In genomic region chr5:118245606-118246308, GRCm38 (mm10) we compare ENCODE assay signal across 9 mouse cellular contexts. TPM values are rescaled to one million over a fixed set of nuclear protein-coding genes. Genes with fewer than 3 reads are reported as not detected.
DNase-seq lines count a peak whose midpoint lies in the region; ATAC-seq and TF ChIP-seq lines count a peak whose summit lies in the region.
"Had no signal": no experiment of that assay in that cellular context is flagged by ENCODE, and none has a peak within 500 bp of the region (broad histone marks: within the 10 kb centered on the region; RNA-seq: fewer than 3 reads in every experiment).

No protein-coding gene starts in this region.

- H3K4me2 ChIP-seq in forebrain, embryonic 15.5 days (replicated peaks): peak overlapping the region; percentile 85
- H3K4me2 ChIP-seq in liver, embryonic 15.5 days: peak overlapping the region; percentile 96

- no peaks in the 10 kb centered on the region; the same call in 1 of the 2 replicates for H3K4me1 ChIP-seq in bone marrow, adult 2 months (ENCODE audit: control insufficient read depth, insufficient read depth, low read length)
- H3K4me1 ChIP-seq in forebrain, embryonic 15.5 days: peaks cover 29% of the 10 kb centered on the region
- peaks cover 24% of the 10 kb centered on the region for H3K4me1 ChIP-seq in liver, embryonic 15.5 days (replicated peaks)

- no peak; the same call in none of the 2 replicates for ATAC-seq in forebrain, embryonic 15.5 days (replicated peaks)
- ATAC-seq in liver, embryonic 15.5 days (ENCODE audit: insufficient read depth): 0 out of 2 replicates have a peak, but pooled peaks have one; percentile 1

- peaks cover 18% of the 10 kb centered on the region; the same call in 1 of the 2 replicates for H3K36me3 ChIP-seq in forebrain, embryonic 15.5 days
- no peaks in the 10 kb centered on the region for H3K36me3 ChIP-seq in liver, embryonic 15.5 days (replicated peaks)

- WGBS in bone marrow, adult 2 months: 14% methylated on average over 15 of the region's 15 CpGs
- WGBS in forebrain, embryonic 15.5 days: 6% methylated on average over 15 of the region's 15 CpGs
- WGBS in liver, embryonic 15.5 days (ENCODE audit: insufficient replicate concordance): 8% methylated on average over 15 of the region's 15 CpGs

- TF ChIP-seq CTCF in left cerebral cortex, adult 2 months (IDR thresholded peaks at IDR 0.05): no peak
- TF ChIP-seq CTCF in bone marrow, adult 2 months (IDR thresholded peaks at IDR 0.05; ENCODE audit: control insufficient read depth, insufficient read depth, low read length): no peak

- peak overlapping the region; percentile 56 for H3K4me3 ChIP-seq in left cerebral cortex, adult 2 months
- peak overlapping the region; percentile 84 for H3K4me3 ChIP-seq in bone marrow, adult 2 months (replicated peaks; ENCODE audit: control insufficient read depth, low read depth, low read length)
- peak overlapping the region; percentile 72 for H3K4me3 ChIP-seq in forebrain, embryonic 15.5 days
- peak overlapping the region; percentile 66 for H3K4me3 ChIP-seq in liver, embryonic 15.5 days (replicated peaks)

- TF ChIP-seq POLR2A in bone marrow, adult 2 months (IDR thresholded peaks at IDR 0.05; ENCODE audit: borderline replicate concordance, control insufficient read depth, low read depth, low read length): no peak

- peak overlapping the region; percentile 85 for H3K27ac ChIP-seq in left cerebral cortex, adult 2 months
- no peak overlapping the region for H3K27ac ChIP-seq in bone marrow, adult 2 months (ENCODE audit: control insufficient read depth, insufficient read depth, low read depth, low read length, poor library complexity)
- H3K27ac ChIP-seq in forebrain, embryonic 15.5 days (replicated peaks): peak overlapping the region; percentile 82
- no peak overlapping the region; the same call in 1 of the 2 replicates for H3K27ac ChIP-seq in liver, embryonic 15.5 days (replicated peaks)

- no peaks in the 10 kb centered on the region for H3K27me3 ChIP-seq in forebrain, embryonic 15.5 days
- no peaks in the 10 kb centered on the region for H3K27me3 ChIP-seq in liver, embryonic 15.5 days

- intact Hi-C loops in left cerebral cortex, adult 2 months (cut with DNase I): loop anchor here (2.0 kb wide), 1 partner anchor 75 kb away; no protein-coding TSS in a partner anchor
- intact Hi-C loops in left cerebral cortex, postnatal 36 days (cut with DNase I): loop anchor here (2.0 kb wide), 1 partner anchor 75 kb away; no protein-coding TSS in a partner anchor

- no peaks in the 10 kb centered on the region for H3K9me3 ChIP-seq in forebrain, embryonic 15.5 days
- H3K9me3 ChIP-seq in liver, embryonic 15.5 days (replicated peaks): no peaks in the 10 kb centered on the region

- H3K9ac ChIP-seq in forebrain, embryonic 15.5 days (replicated peaks): peak overlapping the region; percentile 69
- peak overlapping the region; percentile 46; the same call in 1 of the 2 replicates for H3K9ac ChIP-seq in liver, embryonic 15.5 days

- DNase-seq in left cerebral cortex, adult 2 months (ENCODE audit: extremely low spot score in 1 of 2, low spot score in 2 of 2): no peak
- no peak for DNase-seq in left cerebral cortex, postnatal 36 days (ENCODE audit: low spot score in 2 of 2)
- peak; percentile 10 to 19 for DNase-seq in thymus, postnatal 10 days (ENCODE audit: low spot score in 2 of 2)
- DNase-seq in ovary, postnatal 36 days (ENCODE audit: low spot score): no peak
- no peak for DNase-seq in right cerebral cortex, postnatal 36 days (ENCODE audit: low spot score in 2 of 2)

RNA-seq across cellular contexts. Expression of gene 2410131K14Rik, which starts 0.7 kb away (rescaled TPM):
- 10 to 100 TPM; 13.3 to 14.9 TPM for total RNA-seq in left cerebral cortex, adult 2 months (2021)
- total RNA-seq in left cerebral cortex, postnatal 36 days (2021): 10 to 100 TPM; 12.4 to 13.3 TPM
- polyA plus RNA-seq in bone marrow, adult 2 months (2011; ENCODE audit: insufficient read depth, insufficient read length, low replicate concordance, missing spikeins): 0.57 and 3.1 TPM in 2 replicates
- 17.2 and 18.5 TPM in 2 replicates for polyA plus RNA-seq in forebrain, embryonic 15.5 days (2015; fragmentation: Nextera tagmentation; extraction: Ambion mirVana)
- polyA plus RNA-seq in liver, embryonic 15.5 days (2015; fragmentation: Nextera tagmentation; extraction: Ambion mirVana): 1.2 and 1.4 TPM in 2 replicates

RNA-seq across cellular contexts. Expression of gene Rnft2, which starts 0.8 kb away (rescaled TPM):
- 10 to 100 TPM; 65.1 to 78.8 TPM for total RNA-seq in left cerebral cortex, adult 2 months (2021)
- total RNA-seq in left cerebral cortex, postnatal 36 days (2021): 10 to 100 TPM; 82.8 to 85.9 TPM
- 0.86 TPM in 1 of 2 replicates, not detected in the other for polyA plus RNA-seq in bone marrow, adult 2 months (2011; ENCODE audit: insufficient read depth, insufficient read length, low replicate concordance, missing spikeins)
- 8.5 and 9.5 TPM in 2 replicates for polyA plus RNA-seq in forebrain, embryonic 15.5 days (2015; fragmentation: Nextera tagmentation; extraction: Ambion mirVana)
- 0.21 and 0.44 TPM in 2 replicates for polyA plus RNA-seq in liver, embryonic 15.5 days (2015; fragmentation: Nextera tagmentation; extraction: Ambion mirVana)
- total RNA-seq: hematopoietic stem cell, adult 5-6 weeks had no signal

Comparison
In these comparisons a context has a peak if more than half of its experiments do, and no peak if none do; other contexts are left out.
1. DNase-seq: peak in thymus, postnatal 10 days (2 of 2); none in left cerebral cortex, adult 2 months (0 of 2), left cerebral cortex, postnatal 36 days (0 of 2), ovary, postnatal 36 days (single experiment) and right cerebral cortex, postnatal 36 days (0 of 2).
2. H3K27ac ChIP-seq: peak in left cerebral cortex, adult 2 months (single experiment) and forebrain, embryonic 15.5 days (single experiment); none in bone marrow, adult 2 months (single experiment) and liver, embryonic 15.5 days (single experiment).
3. Peak in every context shown above with its lines, with median percentiles within 50 percentile points of each other: H3K4me3 ChIP-seq.